Mouse (Mus musculus) forebrain, postnatal 0 days (tissue): ENCODE measurements around the gene Eloa. TPM values are rescaled to one million over a fixed set of nuclear protein-coding genes. Genes with fewer than 3 reads are reported as not detected.

Experiments
- ATAC-seq: fragments of 200-750 bp; cut with Nextera tagmentation; 2 replicates; pipeline ENCODE4 v1.8.0; 2017; ENCODE audit warnings: mild to moderate bottlenecking, moderate library complexity
- DNase-seq: peaks from one replicate; pipeline ENCODE4 v3.0.0-alpha.2; 2015
- H3K27ac ChIP-seq: fragments of 300-500 bp; sonication (generic); 2 replicates; pipeline ENCODE4 v1.5.1; 2014; ENCODE audit warnings: low read depth, mild to moderate bottlenecking, antibody characterized with exemption, low read length, moderate library complexity, mixed read lengths
- H3K27me3 ChIP-seq: fragments of 300-500 bp; sonication (generic); 2 replicates; pipeline ENCODE4 v1.6.1; 2014; ENCODE audit warnings: mild to moderate bottlenecking, low read length, mixed read lengths; ENCODE audit not compliant: insufficient read depth
- H3K36me3 ChIP-seq: fragments of 300-500 bp; sonication (generic); 2 replicates; pipeline ENCODE4 v1.6.1; 2014; ENCODE audit warnings: mild to moderate bottlenecking, moderate library complexity; ENCODE audit not compliant: insufficient read depth
- H3K4me1 ChIP-seq: fragments of 300-500 bp; sonication (generic); 2 replicates; pipeline ENCODE4 v1.6.1; 2014; ENCODE audit warnings: antibody characterized with exemption; ENCODE audit not compliant: insufficient read depth
- H3K4me2 ChIP-seq: fragments of 300-500 bp; sonication (generic); 2 replicates; pipeline ENCODE4 v1.6.1; 2014; ENCODE audit warnings: low read depth, mild to moderate bottlenecking, moderate library complexity
- H3K4me3 ChIP-seq: fragments of 300-500 bp; sonication (generic); 2 replicates; pipeline ENCODE4 v1.5.1; 2014; ENCODE audit warnings: low read depth, low read length, mixed read lengths
- H3K9ac ChIP-seq: fragments of 300-500 bp; sonication (generic); 2 replicates; pipeline ENCODE4 v1.6.1; 2014; ENCODE audit warnings: mild to moderate bottlenecking
- H3K9me3 ChIP-seq: fragments of 300-500 bp; sonication (generic); 2 replicates; pipeline ENCODE4 v1.6.1; 2016; ENCODE audit warnings: low read length
- CTCF ChIP-seq: sonication (generic); IDR thresholded peaks from 2 replicates; pipeline ENCODE4 v1.5.1; 2016; ENCODE audit warnings: antibody characterized with exemption, control low read depth, low read depth
- WGBS: fragments of 180-500 bp; shearing (Covaris S2); extraction: QIAGEN DNeasy Blood & Tissue Kit; methylation state at CpG from one replicate; pipeline ENCODE4 v1.1.7; 2014; 5-methylcytosine and 5-hydroxymethylcytosine counted together
- polyA plus RNA-seq: library from polyadenylated mRNA; unstranded; fragments of >200 nt; fragmentation: Nextera tagmentation; extraction: Ambion mirVana; gene quantifications from 2 replicates; pipeline ENCODE4 v1.2.1, GENCODE M21; 2015
- total RNA-seq: library from RNA; depleted of rRNA; stranded (reverse); fragments of >200 nt; gene quantifications from 2 replicates; pipeline ENCODE4 v1.2.3, GENCODE M21; 2014; rRNA removed

Eloa gene
- total and polyA plus RNA-seq, 2 experiments from 2014 or later, result 21.3 to 36.7 TPM

GRCm38 (mm10) chr4:135961709-135962108 is 59.9 kb downstream of the Eloa start:
- Histone ChIP-seq H3K36me3 (peaks cover 44% of the 10 kb centered on the region), H3K4me2 (no peak overlapping the region), H3K27ac (no peak overlapping the region), H3K4me1 (peaks cover 6% of the 10 kb centered on the region; the same call in 1 of the 2 replicates), H3K9ac (no peak overlapping the region), H3K4me3 (no peak overlapping the region), H3K27me3 (no peaks in the 10 kb centered on the region), H3K9me3 (no peaks in the 10 kb centered on the region)
- no peak for TF ChIP-seq CTCF
- 93% methylated on average over 5 of the region's 5 CpGs for WGBS
- no peak for ATAC-seq
- no peak for DNase-seq

GRCm38 (mm10) chr4:135960717-135961116 is 60.8 kb downstream of the Eloa start:
- Histone ChIP-seq H3K9ac (no peak overlapping the region), H3K9me3 (no peaks in the 10 kb centered on the region), H3K27me3 (no peaks in the 10 kb centered on the region), H3K4me2 (no peak overlapping the region), H3K4me3 (no peak overlapping the region), H3K36me3 (peaks cover 41% of the 10 kb centered on the region), H3K4me1 (peaks cover 6% of the 10 kb centered on the region; the same call in 1 of the 2 replicates), H3K27ac (no peak overlapping the region)
- TF ChIP-seq CTCF, result peak; percentile 87
- ATAC-seq (no peak), DNase-seq (peak; percentile 76)
- 26% methylated on average over 5 of the region's 5 CpGs for WGBS

- no peak overlapping the region for H3K9ac ChIP-seq
- H3K27me3 ChIP-seq, result no peaks in the 10 kb centered on the region
- no peak overlapping the region for H3K27ac ChIP-seq
- H3K9me3 ChIP-seq, result no peaks in the 10 kb centered on the region
- WGBS, result 70% methylated on average over 8 of the region's 8 CpGs
- ATAC-seq (no peak), DNase-seq (no peak)
- H3K4me3 ChIP-seq, result no peak overlapping the region
- H3K4me2 ChIP-seq, result no peak overlapping the region
- no peak for TF ChIP-seq CTCF
- H3K4me1 ChIP-seq, result no peaks in the 10 kb centered on the region
- H3K36me3 ChIP-seq, result peaks cover 52% of the 10 kb centered on the region
Observed at GRCm38 (mm10) chr4:135958354-135958753, 63.2 kb downstream of the Eloa start.

- no peak for TF ChIP-seq CTCF
- Histone ChIP-seq H3K36me3 (peaks cover 56% of the 10 kb centered on the region), H3K9ac (no peak overlapping the region), H3K4me3 (no peak overlapping the region), H3K27ac (no peak overlapping the region), H3K27me3 (no peaks in the 10 kb centered on the region), H3K4me2 (no peak overlapping the region), H3K4me1 (no peaks in the 10 kb centered on the region), H3K9me3 (no peaks in the 10 kb centered on the region)
- ATAC-seq, result no peak
- DNase-seq, result no peak
- WGBS, result 78% methylated on average over 9 of the region's 9 CpGs
Observed at GRCm38 (mm10) chr4:135955886-135956285, 65.7 kb downstream of the Eloa start.

- Histone ChIP-seq H3K27ac (no peak overlapping the region), H3K36me3 (peaks cover 46% of the 10 kb centered on the region), H3K4me1 (no peaks in the 10 kb centered on the region), H3K9me3 (no peaks in the 10 kb centered on the region), H3K4me2 (no peak overlapping the region), H3K4me3 (no peak overlapping the region), H3K9ac (no peak overlapping the region), H3K27me3 (no peaks in the 10 kb centered on the region)
- DNase-seq (peak; percentile 84), ATAC-seq (peak; percentile 75)
- TF ChIP-seq CTCF, result peak; percentile 97
- WGBS, result 9% methylated on average over 2 of the region's 2 CpGs
Observed at GRCm38 (mm10) chr4:135954241-135954640, 67.3 kb downstream of the Eloa start.

Other genes with a start within 250 kb of the Eloa start
- 96.4 and 114 TPM in 2 replicates for gene Srsf10, start 166.0 kb downstream of the Eloa start, total RNA-seq
- 131 and 143 TPM in 2 replicates for gene Srsf10, start 166.0 kb downstream of the Eloa start, polyA plus RNA-seq
- gene Pnrc2, start 147.9 kb downstream of the Eloa start, total RNA-seq, result 64.4 and 75.0 TPM in 2 replicates
- 60.9 and 73.0 TPM in 2 replicates for gene Pnrc2, start 147.9 kb downstream of the Eloa start, polyA plus RNA-seq
- gene Cnr2, start 126.4 kb downstream of the Eloa start, total RNA-seq, result 0.24 and 0.31 TPM in 2 replicates
- 0.17 TPM in 1 of 2 replicates, not detected in the other for gene Cnr2, start 126.4 kb downstream of the Eloa start, polyA plus RNA-seq
- 30.9 and 33.2 TPM in 2 replicates for gene Fuca1, start 101.0 kb downstream of the Eloa start, total RNA-seq
- gene Fuca1, start 101.0 kb downstream of the Eloa start, polyA plus RNA-seq, result 67.7 and 75.2 TPM in 2 replicates
- gene Hmgcl, start 75.3 kb downstream of the Eloa start, total RNA-seq, result 42.9 and 46.0 TPM in 2 replicates
- gene Hmgcl, start 75.3 kb downstream of the Eloa start, polyA plus RNA-seq, result 52.6 and 58.3 TPM in 2 replicates
- gene Gale, start 58.0 kb downstream of the Eloa start, total RNA-seq, result 32.1 and 42.4 TPM in 2 replicates
- 30.7 and 34.4 TPM in 2 replicates for gene Gale, start 58.0 kb downstream of the Eloa start, polyA plus RNA-seq
- 136 and 138 TPM in 2 replicates for gene Lypla2, start 49.1 kb downstream of the Eloa start, total RNA-seq
- 201 and 206 TPM in 2 replicates for gene Lypla2, start 49.1 kb downstream of the Eloa start, polyA plus RNA-seq
- 62.8 and 64.2 TPM in 2 replicates for gene Pithd1, start 34.5 kb downstream of the Eloa start, total RNA-seq
- gene Pithd1, start 34.5 kb downstream of the Eloa start, polyA plus RNA-seq, result 82.2 and 93.3 TPM in 2 replicates
- 872 and 1,141 TPM in 2 replicates for gene Rpl11, start 31.7 kb upstream of the Eloa start, total RNA-seq
- 313 and 396 TPM in 2 replicates for gene Rpl11, start 31.7 kb upstream of the Eloa start, polyA plus RNA-seq
- gene Id3, start 121.7 kb upstream of the Eloa start, total RNA-seq, result 134 and 153 TPM in 2 replicates
- gene Id3, start 121.7 kb upstream of the Eloa start, polyA plus RNA-seq, result 177 and 185 TPM in 2 replicates
- gene E2f2, start 150.6 kb upstream of the Eloa start, total RNA-seq, result 0.85 and 1.2 TPM in 2 replicates
- gene E2f2, start 150.6 kb upstream of the Eloa start, polyA plus RNA-seq, result 0.84 and 1.4 TPM in 2 replicates
- 3.5 and 3.8 TPM in 2 replicates for gene Asap3, start 184.6 kb upstream of the Eloa start, total RNA-seq
- gene Asap3, start 184.6 kb upstream of the Eloa start, polyA plus RNA-seq, result 2.0 and 2.5 TPM in 2 replicates
- gene Tcea3, start 226.0 kb upstream of the Eloa start, total RNA-seq, result 0.31 and 0.48 TPM in 2 replicates
- gene Tcea3, start 226.0 kb upstream of the Eloa start, polyA plus RNA-seq, result 1.6 and 1.9 TPM in 2 replicates